Mouse (Mus musculus): ENCODE measurements around the gene Smim7.

Smim7 gene

DNA sequence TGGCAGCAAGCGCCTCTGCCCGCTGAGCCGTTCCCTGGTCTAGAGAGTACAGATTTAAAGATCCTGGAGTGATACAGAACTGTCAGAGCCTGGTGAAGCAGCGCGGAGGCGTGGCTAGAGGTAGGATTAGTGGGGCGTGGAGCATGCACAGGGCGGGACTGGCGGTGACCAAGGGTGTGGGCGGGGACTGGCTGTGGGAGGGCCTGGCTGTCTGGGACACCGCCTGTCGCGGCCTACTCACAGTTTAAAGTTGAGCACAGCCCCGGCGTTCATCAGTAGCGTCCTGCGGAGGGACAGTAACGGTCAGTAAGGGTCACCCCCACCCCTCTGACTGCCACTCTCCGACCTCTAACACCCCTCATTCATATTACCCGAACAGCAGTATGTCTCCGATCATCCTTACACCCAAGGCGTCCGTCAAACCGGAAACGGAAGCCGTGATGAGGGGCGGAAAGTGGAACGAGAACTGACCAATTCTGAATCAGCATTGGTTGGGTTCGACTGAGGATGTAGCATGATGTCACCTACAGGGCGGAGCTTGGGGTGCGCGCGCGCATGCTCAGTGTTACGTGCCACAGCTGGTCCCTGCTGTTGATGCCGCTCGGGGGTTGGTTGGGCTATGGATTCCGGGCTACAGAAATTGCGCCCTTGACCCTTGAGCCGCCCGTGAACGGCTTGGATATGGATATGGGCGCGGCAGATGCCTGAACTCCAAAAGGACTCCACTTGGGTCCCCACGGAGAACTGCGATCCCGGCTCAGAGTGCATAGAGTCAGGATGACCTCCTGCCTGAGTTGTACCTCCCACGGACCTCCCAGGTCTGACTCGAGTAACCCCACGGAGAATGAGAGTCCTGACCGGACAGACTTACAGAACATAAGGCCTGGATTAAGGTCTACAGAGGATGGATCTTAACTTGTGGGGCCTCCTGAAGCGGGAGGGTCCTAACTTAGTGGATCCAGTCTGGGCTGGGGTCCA lies at the start of gene Smim7:
TSS of gene Smim7 (minus strand) at position 456 of the 978 bp plus-strand sequence.
- in situ Hi-C loops (cut with MboI, MseI): no loop called here

DNA sequence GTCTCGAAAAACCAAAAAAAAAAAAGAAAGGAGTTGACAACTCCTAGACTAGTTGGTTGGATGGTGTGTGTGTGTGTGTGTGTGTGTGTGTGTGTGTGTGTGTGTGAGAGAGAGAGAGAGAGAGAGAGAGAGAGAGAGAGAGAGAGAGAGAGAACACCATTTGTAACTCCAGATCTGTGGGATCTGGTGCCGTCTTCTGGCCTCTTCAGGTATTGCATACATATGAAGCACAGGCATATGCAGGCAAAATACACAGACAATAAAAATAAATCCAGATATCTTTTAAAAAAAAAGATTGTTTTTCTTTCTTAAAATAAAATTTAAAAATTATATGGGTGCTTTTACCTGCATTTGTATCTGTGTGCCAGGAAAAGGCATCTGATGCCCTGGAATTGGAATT lies 19.3 kb upstream of the Smim7 start:
- in situ Hi-C loops (cut with MboI, MseI): no loop called here

DNA sequence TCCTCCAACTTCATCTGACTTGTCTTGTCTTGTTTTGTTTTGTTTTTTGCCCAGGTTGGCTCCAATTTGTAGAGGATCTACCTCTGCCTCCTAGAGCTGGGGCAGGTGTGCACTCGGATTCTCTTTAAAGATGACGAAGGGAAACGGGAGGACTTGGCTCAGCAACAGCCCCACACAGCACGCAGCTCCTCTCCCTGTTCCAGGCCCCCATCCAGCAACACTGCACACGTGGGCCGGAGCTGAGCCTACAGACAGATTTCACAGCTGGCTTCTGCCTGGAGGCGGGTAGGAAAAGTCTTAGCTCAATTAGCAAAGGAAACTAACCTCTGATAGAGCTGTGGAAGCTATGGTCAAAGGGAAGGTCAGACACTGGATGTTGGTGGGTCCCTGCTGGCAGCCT lies 18.4 kb upstream of the Smim7 start:
- in situ Hi-C loops (cut with MboI, MseI): loop anchor here (5.0 kb wide), 1 partner anchor 53 kb away; no protein-coding TSS in a partner anchor

DNA sequence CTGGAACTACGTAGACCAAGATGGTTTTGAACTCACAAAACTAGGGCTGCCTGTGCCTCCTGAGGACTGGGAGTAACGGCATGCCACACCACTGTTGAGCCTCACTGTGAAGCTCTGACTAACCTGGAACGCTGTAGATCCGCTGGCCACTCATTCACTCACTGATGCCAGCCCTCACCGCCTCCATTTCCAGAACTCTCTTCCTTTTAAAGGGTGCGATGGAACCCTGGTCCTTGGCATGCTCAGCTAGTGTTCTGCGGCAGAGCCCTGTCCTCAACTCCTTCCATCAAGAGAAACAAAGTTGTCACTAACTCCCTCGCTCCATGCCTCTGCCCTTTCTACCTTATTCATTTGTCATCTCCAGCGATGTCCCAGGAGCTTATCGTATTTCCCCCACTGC lies 18.0 kb upstream of the Smim7 start:
- in situ Hi-C loops (cut with MboI, MseI): loop anchor here (5.0 kb wide), 1 partner anchor 53 kb away; no protein-coding TSS in a partner anchor

DNA sequence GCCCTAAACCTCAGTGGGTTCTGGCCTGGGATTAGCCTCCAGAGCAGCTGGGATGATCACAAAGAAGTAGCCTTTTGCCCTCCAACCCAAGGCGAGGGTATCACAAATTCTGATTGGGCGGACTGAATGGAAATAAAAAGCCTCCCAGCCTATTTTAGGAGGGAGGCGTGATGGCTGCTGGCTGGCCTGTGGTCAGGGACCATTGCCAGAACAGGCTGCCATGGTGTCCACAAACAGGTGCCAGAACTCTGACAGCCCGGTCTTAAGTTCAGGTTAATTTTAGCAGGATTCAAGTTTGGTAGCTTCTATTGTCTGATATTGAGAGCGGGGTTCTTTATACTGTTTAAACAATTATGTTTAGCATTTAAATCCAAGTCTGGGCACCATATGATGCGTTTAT lies 16.9 kb upstream of the Smim7 start:
- in situ Hi-C loops (cut with MboI, MseI): loop anchor here (5.0 kb wide), 1 partner anchor 54 kb away; no protein-coding TSS in a partner anchor

DNA sequence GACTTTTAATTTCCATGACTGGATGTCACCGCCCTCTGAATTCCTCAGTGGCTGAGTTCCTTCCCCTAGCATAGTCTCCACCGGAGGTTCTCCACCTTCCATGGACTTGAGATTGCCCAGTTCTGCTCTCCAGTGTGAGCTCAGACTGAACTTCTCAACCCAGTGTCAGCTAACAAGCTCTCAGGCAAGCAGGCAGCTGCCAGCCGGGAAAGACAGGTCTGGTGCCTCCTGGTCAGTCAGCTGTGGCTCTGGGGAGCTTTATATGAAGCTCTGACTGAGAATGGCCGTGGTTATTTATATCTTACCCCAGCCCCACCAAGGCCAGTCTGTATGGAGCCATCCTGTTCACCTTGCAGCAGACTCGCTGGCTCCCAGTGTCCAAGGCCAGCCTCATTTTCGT lies 13.5 kb upstream of the Smim7 start:
- in situ Hi-C loops (cut with MboI, MseI): no loop called here

DNA sequence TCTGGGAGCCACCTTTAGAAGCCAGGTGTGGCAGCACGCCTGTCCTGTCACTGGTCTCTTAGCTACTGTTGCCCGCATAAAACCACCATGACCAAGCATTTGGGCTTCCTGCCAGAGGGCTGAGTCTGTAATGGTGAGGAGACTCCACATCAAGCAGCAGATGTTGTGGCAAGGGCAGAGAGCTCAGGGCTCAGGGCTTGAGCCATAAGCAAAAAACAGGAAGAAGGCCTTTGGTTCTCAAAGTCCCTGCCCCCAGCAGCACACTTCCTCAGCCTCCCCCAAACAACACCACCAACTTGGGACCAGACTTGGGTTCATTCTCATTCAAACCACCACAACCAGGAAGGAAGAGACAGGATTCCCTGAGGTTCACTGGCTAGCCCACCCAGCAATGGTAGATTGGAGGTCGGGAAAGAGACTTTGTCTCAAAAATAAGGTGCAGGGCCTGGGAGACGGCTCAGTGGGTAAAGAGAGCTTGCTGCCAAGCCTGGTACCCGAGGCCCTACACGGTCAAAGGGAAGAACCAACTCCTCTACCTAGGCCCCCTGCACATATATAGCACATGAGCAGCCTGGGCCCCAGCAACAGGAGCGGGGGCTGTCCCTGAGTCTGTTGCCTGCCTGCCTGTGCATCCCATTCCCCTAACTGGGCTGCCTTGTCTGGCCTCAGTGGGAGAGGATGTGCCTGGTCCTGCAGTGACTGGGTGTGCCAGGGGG lies 12.3 kb upstream of the Smim7 start:
- in situ Hi-C loops (cut with MboI, MseI): no loop called here

DNA sequence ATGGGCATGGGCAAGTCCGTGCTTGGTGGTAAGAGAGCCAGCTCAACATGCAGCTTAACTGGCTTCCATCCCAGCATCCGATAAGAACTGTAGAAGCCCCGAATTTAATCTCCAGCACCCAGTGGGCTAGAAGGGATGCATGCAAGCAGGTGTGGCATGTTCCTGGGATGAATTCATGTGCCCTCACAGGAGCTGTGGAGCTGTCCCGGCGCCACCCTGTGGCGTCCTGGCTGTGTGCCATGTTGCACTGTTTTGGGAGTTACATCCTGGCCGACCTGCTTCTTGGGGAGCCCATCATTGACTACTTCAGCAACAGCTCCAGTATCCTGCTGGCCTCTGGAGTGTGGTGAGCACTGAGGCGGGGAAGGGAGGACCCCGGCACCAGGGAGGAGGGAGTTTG lies 8.5 kb upstream of the Smim7 start:
- in situ Hi-C loops (cut with MboI, MseI): no loop called here

DNA sequence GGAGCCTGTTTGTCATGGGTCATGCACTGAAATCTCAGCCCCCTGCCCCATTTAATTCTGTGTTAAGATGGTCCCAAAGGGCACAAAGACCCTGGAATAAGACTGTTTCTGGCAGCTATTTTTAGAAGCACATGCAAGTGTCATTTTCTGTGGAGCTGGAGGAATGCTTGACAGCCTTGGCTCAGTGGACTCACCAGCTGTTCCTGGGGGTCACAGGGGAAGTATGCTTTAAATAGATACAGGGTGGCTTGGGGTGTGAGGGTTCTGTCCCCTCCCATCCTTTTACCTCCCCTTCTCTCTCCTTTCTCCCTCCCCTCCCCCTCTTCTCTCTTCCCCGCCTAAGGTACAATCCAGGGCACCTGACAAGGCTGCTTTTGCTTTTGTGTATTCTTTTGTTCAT lies 7.1 kb upstream of the Smim7 start:
- in situ Hi-C loops (cut with MboI, MseI): no loop called here

DNA sequence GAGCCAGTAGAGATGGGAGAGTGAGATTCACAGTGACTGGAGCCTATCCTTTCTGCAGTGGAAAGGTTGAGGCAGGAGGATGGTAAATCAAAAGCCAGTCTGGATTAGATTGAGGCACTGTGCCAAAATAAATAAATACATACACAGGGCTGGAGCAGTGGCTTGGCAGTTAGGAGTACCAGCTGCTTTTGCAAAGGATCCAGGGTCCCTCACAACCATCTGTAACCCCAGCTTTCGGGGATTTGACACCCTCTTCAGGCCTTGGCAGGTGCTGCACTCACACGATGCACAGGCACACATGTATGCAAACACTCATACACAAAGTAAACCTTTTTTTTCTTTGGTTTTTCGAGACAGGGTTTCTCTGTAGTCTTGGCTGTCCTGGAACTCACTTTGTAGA lies 6.4 kb upstream of the Smim7 start:
- in situ Hi-C loops (cut with MboI, MseI): no loop called here

DNA sequence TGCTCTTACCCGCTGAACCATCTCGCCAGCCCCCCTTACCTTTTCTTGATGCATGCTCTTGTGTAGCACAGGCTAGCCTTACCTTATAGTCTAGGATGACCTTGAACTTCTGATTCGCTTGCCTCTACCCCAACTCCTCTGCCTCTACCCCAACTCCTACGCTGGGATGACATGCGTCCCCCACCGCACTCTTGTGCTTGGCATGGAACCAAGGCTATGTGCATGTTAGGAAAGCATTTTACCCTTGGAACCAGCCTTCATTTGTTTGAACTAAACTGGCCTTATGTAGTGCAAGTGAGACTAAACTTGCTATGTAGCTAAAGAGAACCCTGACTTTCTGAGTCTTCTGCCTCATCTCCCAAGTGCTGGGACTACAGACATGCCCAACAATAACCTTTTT lies 5.0 kb upstream of the Smim7 start:
- in situ Hi-C loops (cut with MboI, MseI): no loop called here

DNA sequence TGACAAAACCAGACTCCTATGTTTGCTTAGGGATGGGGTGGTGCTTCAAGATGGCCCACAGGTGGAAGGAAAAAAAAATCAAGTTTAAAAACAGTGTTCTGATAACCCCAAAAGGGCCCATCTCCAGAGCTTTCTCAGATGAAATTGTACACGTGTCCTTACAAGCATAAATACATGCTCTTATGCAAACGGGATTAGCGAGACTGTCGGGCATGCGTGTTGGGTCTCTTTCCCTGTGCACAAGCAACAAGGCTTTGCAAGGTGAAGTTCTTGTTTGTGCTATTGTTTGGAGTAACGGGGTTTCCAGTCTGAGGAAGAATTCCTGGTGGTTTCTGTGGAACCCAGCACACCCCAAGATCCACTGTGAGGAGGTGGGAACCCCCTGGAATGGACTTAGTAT lies 2.6 kb upstream of the Smim7 start:
- in situ Hi-C loops (cut with MboI, MseI): no loop called here

DNA sequence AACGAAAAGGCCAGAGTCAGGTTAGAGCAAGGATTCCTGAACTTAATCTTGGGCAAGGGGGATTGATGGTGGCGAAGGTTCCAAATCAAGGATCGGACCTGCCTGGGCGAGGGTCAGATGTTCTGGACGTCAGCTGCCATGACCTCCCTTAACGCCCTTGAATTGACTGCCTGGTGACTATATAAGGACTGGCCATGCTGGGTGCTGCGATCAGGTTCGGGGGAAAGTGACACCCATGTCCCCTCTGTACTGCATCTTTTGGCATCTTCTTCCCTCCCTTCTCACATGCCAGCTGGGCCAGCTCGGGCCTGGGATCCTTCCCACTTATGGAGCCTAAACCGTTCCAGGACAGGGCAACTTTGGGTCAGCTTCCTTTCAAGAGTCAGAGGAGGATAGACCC lies 1.6 kb upstream of the Smim7 start:
- in situ Hi-C loops (cut with MboI, MseI): no loop called here

DNA sequence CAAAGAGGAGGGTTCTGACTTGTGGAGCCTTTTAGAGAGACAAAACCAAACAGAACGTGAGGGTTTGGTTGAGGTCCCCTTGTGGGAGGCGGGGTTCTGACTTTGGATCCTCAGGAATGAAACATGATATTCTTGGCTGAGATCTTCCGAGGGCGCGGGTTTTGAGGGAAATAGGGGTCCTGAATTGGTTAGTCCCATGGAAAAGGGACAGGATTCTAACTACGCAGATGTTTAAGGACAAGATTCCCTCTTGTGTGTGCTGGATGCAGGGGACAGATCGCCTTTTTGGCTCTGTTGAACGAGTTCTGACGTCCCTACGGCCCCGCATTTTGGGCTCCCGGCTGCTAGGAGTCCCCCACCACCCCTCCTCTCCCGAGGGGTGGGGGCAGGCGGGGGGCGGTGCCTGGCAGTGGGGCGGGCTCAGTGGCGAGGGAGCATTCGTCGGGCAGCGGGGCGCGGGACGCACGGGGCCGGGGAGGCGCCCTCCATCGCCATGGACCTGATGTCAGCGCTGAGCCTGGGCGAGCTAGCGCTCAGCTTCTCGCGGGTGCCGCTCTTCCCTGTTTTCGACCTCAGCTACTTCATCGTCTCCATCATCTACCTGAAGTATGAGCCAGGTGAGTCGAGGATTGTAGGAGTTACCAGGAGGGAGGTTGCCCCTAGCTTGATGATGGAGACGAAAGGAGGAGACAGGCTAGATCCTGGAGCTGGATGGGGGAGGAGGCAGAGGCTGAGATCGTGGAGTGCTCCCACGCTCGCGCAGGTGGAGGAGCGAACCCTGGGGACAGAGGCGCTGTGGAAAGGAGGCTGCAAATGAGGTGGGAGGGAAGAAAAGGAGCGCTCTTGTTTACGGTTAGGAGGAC lies 954 bp upstream of the Smim7 start, which contains the start of gene Tmem38a:
TSS of gene Tmem38a (plus strand) at position 445 of the 863 bp plus-strand sequence.
- in situ Hi-C loops (cut with MboI, MseI): no loop called here

DNA sequence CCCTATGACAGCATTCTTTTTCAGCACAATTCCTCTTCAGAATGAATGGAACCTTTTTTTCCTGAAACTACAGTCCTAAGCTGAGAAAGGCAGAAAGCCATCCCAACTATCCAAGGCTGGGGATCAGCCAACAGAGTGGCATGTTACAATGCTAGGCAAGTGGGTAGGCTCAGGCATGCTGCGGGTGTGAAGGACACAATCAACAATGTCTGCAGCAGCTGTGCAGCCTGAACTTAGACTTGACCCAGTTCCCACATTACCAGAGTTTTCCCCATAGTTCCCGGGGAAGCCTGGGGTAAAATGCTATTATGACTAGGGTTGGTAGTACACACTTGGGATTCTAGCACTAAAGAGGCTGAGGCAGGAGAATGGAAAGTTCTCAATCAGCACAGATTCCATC lies 4.9 kb downstream of the Smim7 start:
- in situ Hi-C loops (cut with MboI, MseI): no loop called here

DNA sequence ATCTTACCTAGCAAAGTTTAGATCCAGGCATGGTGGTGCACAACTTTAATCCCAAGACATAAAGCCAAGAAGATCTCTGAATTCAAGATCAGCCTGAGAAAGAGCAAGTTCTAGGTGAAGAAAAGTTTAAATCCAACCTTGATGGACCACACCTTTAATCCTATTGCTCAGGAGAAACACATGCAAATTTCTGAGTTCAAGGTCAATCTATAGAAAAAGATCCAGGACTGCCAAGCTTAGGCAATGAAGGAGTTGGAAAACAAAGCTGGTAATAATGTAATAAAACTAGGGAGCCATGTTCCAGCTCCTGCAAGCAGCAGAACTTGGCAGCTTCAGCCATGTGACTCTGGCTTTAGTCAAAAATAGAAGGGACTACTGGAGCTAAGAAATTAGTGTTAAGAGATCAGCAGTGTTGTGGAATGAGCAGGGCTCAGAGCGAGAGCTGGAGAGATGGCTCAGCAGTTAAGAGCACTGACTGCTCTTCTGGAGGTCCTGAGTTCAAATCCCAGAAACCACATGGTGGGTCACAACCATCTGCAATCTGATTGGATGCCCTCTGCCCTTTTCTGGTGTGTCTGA lies 9.7 kb downstream of the Smim7 start:
- in situ Hi-C loops (cut with MboI, MseI): no loop called here

DNA sequence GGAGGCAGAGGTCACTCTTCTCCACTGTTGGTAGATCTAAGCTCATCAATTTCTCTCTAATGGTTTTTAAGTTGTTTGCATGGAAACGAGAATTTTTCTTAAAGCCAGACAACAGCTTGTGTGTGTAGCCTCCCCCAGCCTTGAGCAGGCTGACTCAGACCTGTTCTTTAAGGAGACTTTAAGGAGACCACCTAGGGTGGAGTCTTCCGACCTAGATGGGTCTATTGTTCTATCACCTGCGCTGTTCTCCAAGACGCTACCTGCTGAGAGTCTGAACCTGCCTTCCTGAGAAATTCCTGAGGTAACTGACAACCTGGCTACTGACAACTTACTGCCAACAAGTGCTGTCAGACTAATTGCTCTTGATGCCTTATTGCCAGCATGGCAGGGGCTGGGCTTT lies 15.1 kb downstream of the Smim7 start:
- in situ Hi-C loops (cut with MboI, MseI): no loop called here

DNA sequence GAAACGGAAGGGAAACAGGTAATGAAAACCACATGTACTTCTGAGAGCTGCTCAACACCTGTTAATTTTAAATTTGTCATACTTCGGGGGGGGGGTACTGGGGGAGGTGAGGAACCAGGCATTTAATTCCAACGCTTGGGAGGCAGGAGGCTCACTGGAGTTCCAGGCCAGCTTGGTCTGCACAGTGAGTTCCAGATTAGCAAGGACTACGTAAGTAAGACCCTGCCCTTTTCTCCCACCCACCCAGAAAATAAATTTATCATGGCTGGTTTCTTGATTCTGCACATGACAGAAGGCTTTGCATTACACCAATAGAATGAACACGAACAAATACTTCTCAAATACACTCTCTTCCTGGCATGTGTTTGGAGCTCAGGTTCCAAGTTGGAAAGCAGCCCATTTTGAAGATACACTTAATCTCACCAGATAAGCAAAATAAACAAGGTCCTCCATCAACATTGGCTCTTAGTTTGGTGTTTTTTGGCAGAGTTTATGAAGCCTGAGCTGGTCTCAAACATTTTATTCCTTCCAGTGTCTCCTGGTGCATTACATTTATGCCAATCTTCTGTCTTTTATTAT lies 21.5 kb downstream of the Smim7 start:
- in situ Hi-C loops (cut with MboI, MseI): no loop called here

DNA sequence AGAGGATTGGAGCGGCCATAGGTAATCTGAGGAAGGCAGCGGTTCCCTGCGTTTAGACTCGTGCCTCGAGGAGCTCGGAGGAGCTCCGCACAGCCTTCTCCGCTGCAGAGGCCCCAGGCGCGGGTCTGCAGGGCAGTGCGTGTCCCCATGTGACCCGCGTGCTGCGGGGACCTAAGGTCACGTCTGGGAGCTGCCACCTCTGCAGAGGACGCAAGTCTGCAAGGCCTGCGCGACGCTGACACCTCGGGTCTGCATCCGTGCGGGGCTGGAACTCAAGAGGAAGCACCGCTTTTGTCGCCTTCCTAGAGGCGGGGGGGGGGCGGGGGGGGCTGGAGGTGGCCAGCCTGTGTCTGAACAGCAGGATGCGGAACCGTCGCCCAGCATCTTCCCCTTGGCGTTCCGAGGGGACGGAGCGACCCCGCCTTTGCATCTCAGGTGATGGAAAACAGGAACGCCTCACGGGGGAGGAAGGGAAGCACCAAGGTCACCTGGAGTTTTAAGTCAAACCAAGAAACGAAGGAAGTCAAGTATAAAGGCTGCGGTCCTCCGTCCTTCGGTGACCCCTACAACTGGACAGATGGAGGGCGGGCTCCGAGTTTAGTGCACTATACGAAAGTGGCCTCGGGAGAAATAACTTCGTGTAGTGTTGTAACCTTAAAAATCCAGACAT lies 22.1 kb downstream of the Smim7 start:
- in situ Hi-C loops (cut with MboI, MseI): no loop called here
